Mouse (Mus musculus): ENCODE measurements around the gene Cldnd2. TPM values are rescaled to one million over a fixed set of nuclear protein-coding genes. Genes with fewer than 3 reads are reported as not detected.

Gene Cldnd2
- total RNA-seq, 1 experiment: not detected

GRCm38 (mm10) chr7:43441071-43441470, 489 bp downstream of the Cldnd2 start:
- Histone ChIP-seq H3K9ac (ENCODE audit: insufficient read depth, low read depth, low read length, poor library complexity, severe bottlenecking) (no peak overlapping the region), H3K36me3 (ENCODE audit: control insufficient read depth, insufficient read depth, low read length, poor library complexity, severe bottlenecking) (no peaks in the 10 kb centered on the region), H3K4me1 (ENCODE audit: control insufficient read depth in 2 of 2, insufficient read depth in 2 of 2, low read length in 2 of 2, poor library complexity in 1 of 2) (peaks cover 0 to 6% of the 10 kb centered on the region in 2 experiments; a peak in 2 of 4 replicates), H3K9me3 (ENCODE audit: control insufficient read depth, insufficient read depth, low read depth, low read length) (no peaks in the 10 kb centered on the region), H3K27ac (ENCODE audit: insufficient read depth, low read depth, low read length, poor library complexity, severe bottlenecking) (no peak overlapping the region), H3K4me3 (ENCODE audit: insufficient read depth in 1 of 2, low read depth in 1 of 2, low read length in 2 of 2, poor library complexity in 1 of 2, severe bottlenecking in 1 of 2) (no peak overlapping the region)
- TF ChIP-seq MAFK (IDR thresholded peaks at IDR 0.05; ENCODE audit: insufficient read depth, low read depth, low read length) (no peak), ZNF384 (IDR thresholded peaks at IDR 0.05; ENCODE audit: low read depth, low read length) (no peak), ZC3H11A (IDR thresholded peaks at IDR 0.05; ENCODE audit: borderline replicate concordance, low read depth, low read length) (no peak), CHD2 (IDR thresholded peaks at IDR 0.05; ENCODE audit: low read depth, low read length) (no peak), HCFC1 (IDR thresholded peaks at IDR 0.05; ENCODE audit: borderline replicate concordance, insufficient read depth, low read length) (no peak)
- in situ Hi-C loops (cut with MboI; ENCODE audit: low sequenced_read_pairs in 2 of 2, unreplicated experiment in 2 of 2): no loop called here
- no peak for DNase-seq (ENCODE audit: low read depth, low spot score)

DNA sequence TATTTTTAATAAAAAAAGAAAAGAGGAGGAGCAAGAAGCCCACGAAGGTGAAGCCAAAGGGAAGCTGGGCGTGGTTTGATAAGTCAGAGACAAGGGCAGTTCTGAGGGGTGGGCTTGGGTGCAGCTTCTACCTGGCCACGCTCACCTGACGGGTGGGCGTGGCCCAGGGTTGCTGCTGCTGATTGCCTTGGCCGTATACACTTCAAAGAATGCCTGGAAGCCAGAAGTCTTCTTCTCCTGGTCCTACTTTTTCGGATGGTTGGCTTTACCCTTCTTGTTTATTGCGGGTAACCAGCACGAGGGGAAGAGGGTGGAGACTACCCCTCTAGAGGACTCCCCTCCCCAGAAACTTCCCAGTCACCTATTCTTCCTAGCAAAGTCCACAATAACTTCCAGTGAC, 2.1 kb downstream of the Cldnd2 start:
- no peak overlapping the region; the same call in 1 of the 2 replicates for H3K27ac ChIP-seq (ENCODE audit: insufficient read depth, low read depth, low read length, poor library complexity, severe bottlenecking)
- H3K4me3 ChIP-seq (ENCODE audit: insufficient read depth in 1 of 2, low read depth in 1 of 2, low read length in 2 of 2, poor library complexity in 1 of 2, severe bottlenecking in 1 of 2): peak overlapping the region; percentile 67 to 85
- DNase-seq (ENCODE audit: low read depth, low spot score): no peak
- no peak for TF ChIP-seq HCFC1 (IDR thresholded peaks at IDR 0.05; ENCODE audit: borderline replicate concordance, insufficient read depth, low read length)
- TF ChIP-seq CHD2 (IDR thresholded peaks at IDR 0.05; ENCODE audit: low read depth, low read length): no peak
- no peak for TF ChIP-seq MAFK (IDR thresholded peaks at IDR 0.05; ENCODE audit: insufficient read depth, low read depth, low read length)
- TF ChIP-seq ZC3H11A (IDR thresholded peaks at IDR 0.05; ENCODE audit: borderline replicate concordance, low read depth, low read length): no peak
- TF ChIP-seq ZNF384 (IDR thresholded peaks at IDR 0.05; ENCODE audit: low read depth, low read length): no peak
- no peaks in the 10 kb centered on the region for H3K36me3 ChIP-seq (ENCODE audit: control insufficient read depth, insufficient read depth, low read length, poor library complexity, severe bottlenecking)
- H3K4me1 ChIP-seq (ENCODE audit: control insufficient read depth in 2 of 2, insufficient read depth in 2 of 2, low read length in 2 of 2, poor library complexity in 1 of 2): peaks cover 0 to 6% of the 10 kb centered on the region in 2 experiments; a peak in 2 of 4 replicates
- in situ Hi-C loops (cut with MboI; ENCODE audit: low sequenced_read_pairs in 2 of 2, unreplicated experiment in 2 of 2): no loop called here
- no peaks in the 10 kb centered on the region for H3K9me3 ChIP-seq (ENCODE audit: control insufficient read depth, insufficient read depth, low read depth, low read length)
- H3K9ac ChIP-seq (ENCODE audit: insufficient read depth, low read depth, low read length, poor library complexity, severe bottlenecking): peak overlapping the region; percentile 8; the same call in 1 of the 2 replicates

DNA sequence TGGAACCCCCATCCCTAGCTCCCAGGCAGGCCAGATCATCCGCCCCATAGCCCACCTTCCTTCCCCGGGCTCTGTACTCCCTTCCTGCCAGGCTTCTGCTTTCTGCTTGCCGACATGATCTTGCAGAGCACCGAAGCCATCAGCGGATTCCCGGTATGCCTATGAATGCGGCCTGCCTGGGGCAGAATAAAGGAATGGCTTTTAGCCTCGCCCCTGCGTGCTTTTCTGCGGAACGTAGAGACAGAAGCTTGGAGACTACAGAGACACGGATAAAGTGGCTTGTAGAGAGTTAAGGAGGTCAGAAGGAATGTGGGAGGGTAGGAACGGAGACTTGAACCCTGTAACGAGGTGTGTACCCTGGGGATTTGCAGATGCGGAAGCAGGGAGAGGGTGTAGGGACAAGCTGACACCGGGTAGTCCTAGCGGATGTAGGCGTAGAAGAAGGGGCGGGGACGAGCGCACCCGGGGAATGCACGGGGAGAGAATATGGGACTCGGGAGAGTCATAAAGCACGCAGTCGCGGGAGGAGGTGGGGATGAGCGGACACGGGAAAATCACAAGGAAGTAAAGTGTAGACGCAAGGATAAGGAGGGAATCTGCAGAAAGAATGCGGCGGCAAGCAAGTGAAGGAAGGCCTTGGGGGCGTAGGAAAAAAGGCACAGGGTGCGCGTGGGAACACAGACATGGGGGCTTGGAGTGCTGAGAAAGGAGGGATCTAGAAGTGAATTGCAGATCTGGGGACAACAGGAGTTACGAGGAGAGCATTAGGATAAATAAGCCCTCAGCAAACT, 2.7 kb downstream of the Cldnd2 start:
- H3K9me3 ChIP-seq (ENCODE audit: control insufficient read depth, insufficient read depth, low read depth, low read length): no peaks in the 10 kb centered on the region
- TF ChIP-seq HCFC1 (IDR thresholded peaks at IDR 0.05; ENCODE audit: borderline replicate concordance, insufficient read depth, low read length) (no peak), MAFK (IDR thresholded peaks at IDR 0.05; ENCODE audit: insufficient read depth, low read depth, low read length) (no peak), ZC3H11A (IDR thresholded peaks at IDR 0.05; ENCODE audit: borderline replicate concordance, low read depth, low read length) (no peak), ZNF384 (IDR thresholded peaks at IDR 0.05; ENCODE audit: low read depth, low read length) (no peak)
- H3K36me3 ChIP-seq (ENCODE audit: control insufficient read depth, insufficient read depth, low read length, poor library complexity, severe bottlenecking): no peaks in the 10 kb centered on the region
- in situ Hi-C loops (cut with MboI; ENCODE audit: low sequenced_read_pairs in 2 of 2, unreplicated experiment in 2 of 2): no loop called here
- H3K27ac ChIP-seq (ENCODE audit: insufficient read depth, low read depth, low read length, poor library complexity, severe bottlenecking): peak overlapping the region; percentile 46; the same call in 1 of the 2 replicates
- peaks cover 0 to 6% of the 10 kb centered on the region in 2 experiments; a peak in 3 of 4 replicates for H3K4me1 ChIP-seq (ENCODE audit: control insufficient read depth in 2 of 2, insufficient read depth in 2 of 2, low read length in 2 of 2, poor library complexity in 1 of 2)
- DNase-seq (ENCODE audit: low read depth, low spot score): peak; percentile 56
- peak overlapping the region; percentile 67 to 85 for H3K4me3 ChIP-seq (ENCODE audit: insufficient read depth in 1 of 2, low read depth in 1 of 2, low read length in 2 of 2, poor library complexity in 1 of 2, severe bottlenecking in 1 of 2)
- peak overlapping the region; percentile 64 for H3K9ac ChIP-seq (ENCODE audit: insufficient read depth, low read depth, low read length, poor library complexity, severe bottlenecking)

DNA sequence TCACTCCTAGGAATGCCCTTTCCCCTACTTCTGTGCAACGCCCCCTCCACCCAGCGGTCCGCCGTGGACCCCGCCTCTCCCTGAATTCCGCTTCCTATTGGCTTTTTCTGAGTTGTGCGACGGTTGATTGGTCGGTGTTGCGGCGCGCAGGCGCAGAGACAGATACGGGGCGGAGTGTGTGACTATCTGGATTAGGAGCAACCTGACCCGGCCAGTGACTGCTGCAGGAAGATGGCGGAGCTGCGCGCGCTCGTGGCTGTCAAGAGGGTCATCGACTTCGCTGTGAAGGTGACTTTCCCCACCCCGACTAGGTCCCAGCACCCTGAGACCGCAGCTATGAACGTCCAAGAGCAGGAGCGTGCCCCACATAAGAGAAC, 3.3 kb downstream of the Cldnd2 start, which contains the start of the genes Etfb and Gm45233:
Gene Etfb (plus strand): TSS at position 167 of the 377 bp plus-strand sequence.
Gene Gm45233 (plus strand): TSS at position 212 of the 377 bp plus-strand sequence.
- H3K36me3 ChIP-seq (ENCODE audit: control insufficient read depth, insufficient read depth, low read length, poor library complexity, severe bottlenecking): no peaks in the 10 kb centered on the region
- H3K9me3 ChIP-seq (ENCODE audit: control insufficient read depth, insufficient read depth, low read depth, low read length): no peaks in the 10 kb centered on the region
- in situ Hi-C loops (cut with MboI; ENCODE audit: low sequenced_read_pairs in 2 of 2, unreplicated experiment in 2 of 2): no loop called here
- TF ChIP-seq ZC3H11A (IDR thresholded peaks at IDR 0.05; ENCODE audit: borderline replicate concordance, low read depth, low read length) (no peak), MAFK (IDR thresholded peaks at IDR 0.05; ENCODE audit: insufficient read depth, low read depth, low read length) (no peak), CHD2 (IDR thresholded peaks at IDR 0.05; ENCODE audit: low read depth, low read length) (peak; percentile 58; the same call in 1 of the 2 replicates)
- H3K4me1 ChIP-seq (ENCODE audit: control insufficient read depth in 2 of 2, insufficient read depth in 2 of 2, low read length in 2 of 2, poor library complexity in 1 of 2): peaks cover 0 to 6% of the 10 kb centered on the region in 2 experiments; a peak in 3 of 4 replicates
- peak; percentile 94 for DNase-seq (ENCODE audit: low read depth, low spot score)
- H3K9ac ChIP-seq (ENCODE audit: insufficient read depth, low read depth, low read length, poor library complexity, severe bottlenecking): peak within 1 kb of the TSS; percentile 81
- peak within 1 kb of the TSS; percentile 68 to 85 for H3K4me3 ChIP-seq (ENCODE audit: insufficient read depth in 1 of 2, low read depth in 1 of 2, low read length in 2 of 2, poor library complexity in 1 of 2, severe bottlenecking in 1 of 2)
- H3K27ac ChIP-seq (ENCODE audit: insufficient read depth, low read depth, low read length, poor library complexity, severe bottlenecking): peak within 1 kb of the TSS; percentile 46; the same call in 1 of the 2 replicates
